12 mouse cellular contexts compared by ENCODE assay signal in genomic region chr13:83724196-83724595, GRCm38 (mm10).
DNase-seq lines count a peak whose midpoint lies in the region; ATAC-seq and TF ChIP-seq lines count a peak whose summit lies in the region.
"Had no signal": no experiment of that assay in that cellular context is flagged by ENCODE, and none has a peak within 500 bp of the region (broad histone marks: within the 10 kb centered on the region; RNA-seq: fewer than 3 reads in every experiment).

No protein-coding gene starts in this region.

- H3K27ac ChIP-seq in forebrain, embryonic 16.5 days (ENCODE audit: low read length), result peak overlapping the region; percentile 100
- peak overlapping the region; percentile 100 for H3K27ac ChIP-seq in midbrain, embryonic 12.5 days (replicated peaks)
- H3K27ac ChIP-seq: embryonic facial prominence, embryonic 15.5 days; intestine, embryonic 15.5 days; limb, embryonic 12.5 days had no signal

- WGBS in forebrain, embryonic 16.5 days, result 8% methylated on average over 3 of the region's 3 CpGs
- 13% methylated on average over 3 of the region's 3 CpGs for WGBS in midbrain, embryonic 12.5 days

- no peak for ATAC-seq in forebrain, embryonic 16.5 days
- ATAC-seq in midbrain, embryonic 12.5 days (ENCODE audit: low FRiP score, low read depth), result no peak

- no peak for TF ChIP-seq POLR2A in brain, embryonic 14.5 days (IDR thresholded peaks at IDR 0.05; ENCODE audit: borderline replicate concordance, extremely low read depth, insufficient read depth, insufficient read length, poor library complexity, severe bottlenecking)

- H3K9ac ChIP-seq in forebrain, embryonic 16.5 days (replicated peaks; ENCODE audit: low read depth, low read length), result peak overlapping the region; percentile 77
- H3K9ac ChIP-seq in midbrain, embryonic 12.5 days (replicated peaks), result peak overlapping the region; percentile 100
- H3K9ac ChIP-seq: embryonic facial prominence, embryonic 15.5 days; intestine, embryonic 15.5 days; limb, embryonic 12.5 days had no signal

- no peaks in the 10 kb centered on the region for H3K4me1 ChIP-seq in forebrain, embryonic 16.5 days (replicated peaks; ENCODE audit: control insufficient read depth, insufficient read depth, low read length)
- H3K4me1 ChIP-seq in midbrain, embryonic 12.5 days, result peaks cover 4% of the 10 kb centered on the region; the same call in 1 of the 2 replicates

- no peaks in the 10 kb centered on the region for H3K27me3 ChIP-seq in forebrain, embryonic 16.5 days (replicated peaks; ENCODE audit: control insufficient read depth, insufficient read depth, low read length)
- peaks cover 13% of the 10 kb centered on the region for H3K27me3 ChIP-seq in midbrain, embryonic 12.5 days

- peak overlapping the region; percentile 74 for H3K4me3 ChIP-seq in forebrain, embryonic 16.5 days (replicated peaks; ENCODE audit: low read length)
- peak overlapping the region; percentile 92 for H3K4me3 ChIP-seq in midbrain, embryonic 12.5 days
- H3K4me3 ChIP-seq: embryonic facial prominence, embryonic 15.5 days; intestine, embryonic 15.5 days; limb, embryonic 12.5 days had no signal

- DNase-seq in cerebellum, adult 18-20 months, result peak; percentile 16 to 37
- no peak for DNase-seq in cerebellum, adult 11-12 months
- DNase-seq in brain, embryonic 14.5 days (ENCODE audit: low read depth), result peak; percentile 85
- no peak for DNase-seq in adrenal gland, postnatal 25 days
- DNase-seq in B cell, adult 2 months, result no peak
- no peak for DNase-seq in spleen, postnatal 14 days (ENCODE audit: low spot score in 2 of 2)
- DNase-seq: lung, adult 2 months had no signal

- H3K9me3 ChIP-seq in forebrain, embryonic 16.5 days (ENCODE audit: control insufficient read depth, low read length), result no peaks in the 10 kb centered on the region
- no peaks in the 10 kb centered on the region for H3K9me3 ChIP-seq in midbrain, embryonic 12.5 days
- H3K9me3 ChIP-seq: embryonic facial prominence, embryonic 15.5 days; intestine, embryonic 15.5 days; limb, embryonic 12.5 days had no signal

- H3K4me2 ChIP-seq in forebrain, embryonic 16.5 days (ENCODE audit: low read length), result peak overlapping the region; percentile 87
- peak overlapping the region; percentile 68 for H3K4me2 ChIP-seq in midbrain, embryonic 12.5 days (replicated peaks)
- H3K4me2 ChIP-seq: embryonic facial prominence, embryonic 15.5 days; intestine, embryonic 15.5 days; limb, embryonic 12.5 days had no signal

- TF ChIP-seq CTCF in brain, embryonic 14.5 days (IDR thresholded peaks at IDR 0.05; ENCODE audit: borderline replicate concordance, extremely low read depth, insufficient read depth, insufficient read length), result no peak

- no peaks in the 10 kb centered on the region for H3K36me3 ChIP-seq in forebrain, embryonic 16.5 days (ENCODE audit: control insufficient read depth, insufficient read depth)
- H3K36me3 ChIP-seq in midbrain, embryonic 12.5 days, result no peaks in the 10 kb centered on the region
- H3K36me3 ChIP-seq: embryonic facial prominence, embryonic 15.5 days; intestine, embryonic 15.5 days; limb, embryonic 12.5 days had no signal

Comparison
In these comparisons a context has a peak if more than half of its experiments do, and no peak if none do; other contexts are left out.
1. DNase-seq: peak in cerebellum, adult 18-20 months (2 of 2) and brain, embryonic 14.5 days (single experiment); none in cerebellum, adult 11-12 months (single experiment), adrenal gland, postnatal 25 days (single experiment), B cell, adult 2 months (0 of 2) and spleen, postnatal 14 days (0 of 2).